Mouse (Mus musculus): ENCODE measurements around the gene Foxp4.

- TF ChIP-seq POLR2A (IDR thresholded peaks at IDR 0.05; ENCODE audit: low read depth, low read length) (no peak), CTCF (IDR thresholded peaks at IDR 0.05; ENCODE audit: borderline replicate concordance, insufficient read depth, low read length) (peak; percentile 91)
These were observed 59.9 kb downstream of the Foxp4 start for GRCm38 (mm10) chr17:47864496-47864895.

All from embryonic fibroblast, embryonic 13.5 days (primary cell).